Mouse (Mus musculus) layer of hippocampus, postnatal 36 days (tissue): Measurements from ENCODE around the gene 4931440F15Rik. TPM values are rescaled to one million over a fixed set of nuclear protein-coding genes. Genes with fewer than 3 reads are reported as not detected.
A peak's percentile ranks its signal among the peaks of the same experiment; 100 is the strongest.
"Not testable (repeated sequence)": the region's sequence is repeated elsewhere in the genome, so short reads cannot be mapped to it uniquely, and the experiment has no call there.

Source experiments
- DNase-seq, 2 experiments: peaks; one replicate each; pipeline ENCODE4 v3.0.0; 2022
- total RNA-seq, 2 experiments: library from RNA; stranded (reverse); gene quantifications; 2 replicates each; pipeline ENCODE4 v1.2.3; 2021

The 4931440F15Rik gene
- 1 to 10 TPM; 1.9 to 3.6 TPM for total RNA-seq

DNA sequence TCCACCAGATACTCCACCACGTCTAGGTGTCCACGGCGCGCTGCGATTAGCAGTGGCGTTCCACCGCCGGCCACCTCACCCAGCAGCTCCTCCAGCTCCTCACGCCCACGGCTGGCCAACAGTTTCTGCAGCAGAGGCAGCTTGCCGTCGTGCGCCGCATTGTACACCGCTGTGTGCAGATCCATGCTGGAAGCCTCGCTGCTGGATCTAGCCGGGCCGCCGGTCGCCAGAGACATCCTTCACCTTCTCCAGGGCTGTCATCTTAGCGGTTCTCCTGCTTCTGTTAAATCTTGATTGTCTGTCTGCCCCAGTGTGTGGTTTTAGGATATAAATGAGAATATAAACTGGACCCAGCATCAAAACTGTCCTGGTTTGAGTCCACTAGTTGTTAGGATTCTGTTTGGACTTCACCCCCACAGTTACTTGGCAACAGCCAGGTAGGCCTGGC, at the start of gene 4931440F15Rik:
Gene 4931440F15Rik, minus strand, starts transcription at position 398 of the 448 bp plus-strand sequence.
- DNase-seq = not testable (repeated sequence)

GRCm38 (mm10) chr11:29874781-29875180, 49.3 kb upstream of the 4931440F15Rik start:
- not testable (repeated sequence) for DNase-seq

DNA sequence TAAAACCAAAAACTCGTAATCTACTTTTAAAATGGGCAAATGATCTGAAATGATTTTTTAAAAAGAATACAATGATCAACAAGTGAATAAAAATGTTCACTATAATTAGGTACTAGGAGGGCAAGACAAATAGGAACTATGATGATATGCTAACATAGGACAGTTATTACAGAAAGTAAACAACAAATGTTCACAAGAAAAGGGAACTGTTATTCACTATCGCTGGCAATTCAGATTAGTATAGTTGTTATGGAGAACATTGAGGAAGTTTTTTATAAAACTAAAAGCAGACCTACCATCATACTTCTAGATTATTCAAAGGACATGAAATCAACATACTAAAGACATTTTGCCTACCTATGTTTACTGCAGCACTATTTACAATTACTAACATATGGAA, 44.7 kb upstream of the 4931440F15Rik start:
- no peak for DNase-seq

- no peak for DNase-seq
Observed at GRCm38 (mm10) chr11:29864269-29864668, 38.8 kb upstream of the 4931440F15Rik start.

DNA sequence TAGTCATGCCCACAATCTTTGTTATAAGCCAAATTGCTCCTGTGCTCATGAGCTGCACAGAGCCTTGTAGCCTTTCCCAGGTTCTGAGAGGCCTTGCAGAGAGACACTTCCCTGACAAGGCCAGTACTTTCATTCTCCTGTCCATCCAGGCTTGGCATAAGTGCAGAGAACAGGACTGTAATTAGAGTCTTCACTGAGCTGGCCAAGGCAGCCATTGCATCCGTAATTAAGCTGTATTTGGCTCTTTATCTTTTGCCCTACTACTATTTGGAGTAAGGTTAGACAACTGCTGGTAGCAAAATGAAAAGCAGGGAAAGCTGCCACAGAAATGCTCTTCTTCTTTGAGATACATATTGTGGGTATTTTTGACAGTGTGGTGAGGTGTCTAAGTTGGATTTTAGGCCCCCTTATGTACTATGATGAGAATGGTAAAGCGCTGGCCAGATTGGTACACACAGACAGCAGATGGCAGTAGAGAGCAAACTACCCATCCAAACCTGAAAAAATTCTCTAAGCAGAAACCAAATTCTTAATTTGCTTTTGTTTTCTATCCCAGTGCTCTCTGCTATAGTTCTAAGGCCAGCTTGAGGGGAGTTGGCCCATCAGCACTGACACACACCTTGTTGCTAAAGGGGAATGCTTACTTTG, 36.4 kb upstream of the 4931440F15Rik start:
- peak in 1 of 2 experiments; percentile 23 for DNase-seq

DNA sequence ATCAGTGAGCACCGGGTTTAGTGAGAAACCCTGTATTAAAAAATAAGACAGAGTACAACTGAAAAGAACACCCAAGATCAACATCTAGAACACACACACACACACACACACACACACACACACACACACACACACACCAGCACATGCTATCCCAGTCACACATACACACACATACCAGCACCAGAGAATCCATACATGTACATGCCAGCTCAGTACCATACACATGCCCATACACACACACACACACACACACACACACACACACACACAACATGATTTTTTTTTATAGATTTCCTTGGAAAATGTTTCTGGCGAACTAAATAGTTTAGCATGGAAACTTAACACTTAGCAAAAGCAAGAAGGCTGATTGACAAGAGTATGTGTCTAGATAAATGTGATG, 35.6 kb upstream of the 4931440F15Rik start:
- no peak for DNase-seq

GRCm38 (mm10) chr11:29840606-29841227, 15.2 kb upstream of the 4931440F15Rik start:
- no peak for DNase-seq

DNA sequence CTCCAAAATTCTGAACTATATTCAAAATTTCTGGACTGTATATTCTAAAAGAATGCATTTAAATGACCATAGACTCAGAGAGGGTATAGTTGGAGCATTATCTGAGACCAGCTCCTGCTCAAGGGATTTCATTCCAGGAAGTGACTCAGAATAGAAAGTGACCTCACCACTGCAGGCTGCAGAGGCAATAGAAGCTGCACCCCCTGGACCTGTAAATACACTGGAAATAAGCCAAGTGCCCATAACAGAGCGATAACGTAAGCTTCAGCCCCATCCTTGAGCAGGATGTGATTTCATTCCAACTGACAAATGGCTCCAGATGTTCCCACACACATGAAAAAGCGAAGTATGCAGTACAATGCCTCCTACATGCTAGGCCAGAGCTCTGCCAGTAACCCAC, 14.3 kb upstream of the 4931440F15Rik start:
- DNase-seq = no peak

DNA sequence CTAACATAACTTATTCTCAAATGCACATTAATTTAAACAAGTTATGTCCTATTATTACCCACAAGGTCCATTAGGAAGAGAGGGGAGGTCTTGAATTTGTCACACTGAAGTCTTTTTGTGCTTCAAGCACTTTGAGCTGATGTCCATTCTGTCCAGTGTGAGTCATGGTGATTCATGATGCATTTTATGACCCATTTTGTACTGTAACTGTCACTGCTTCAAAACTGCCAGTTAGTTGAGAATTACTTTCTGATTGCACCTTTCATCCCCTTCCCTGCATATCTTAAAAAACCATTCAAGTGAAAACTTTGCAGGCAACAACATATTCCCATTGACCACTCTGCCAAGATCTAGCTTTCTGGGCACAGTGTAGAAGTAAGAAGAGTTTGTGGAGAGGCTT, 11.6 kb upstream of the 4931440F15Rik start:
- DNase-seq = no peak

DNA sequence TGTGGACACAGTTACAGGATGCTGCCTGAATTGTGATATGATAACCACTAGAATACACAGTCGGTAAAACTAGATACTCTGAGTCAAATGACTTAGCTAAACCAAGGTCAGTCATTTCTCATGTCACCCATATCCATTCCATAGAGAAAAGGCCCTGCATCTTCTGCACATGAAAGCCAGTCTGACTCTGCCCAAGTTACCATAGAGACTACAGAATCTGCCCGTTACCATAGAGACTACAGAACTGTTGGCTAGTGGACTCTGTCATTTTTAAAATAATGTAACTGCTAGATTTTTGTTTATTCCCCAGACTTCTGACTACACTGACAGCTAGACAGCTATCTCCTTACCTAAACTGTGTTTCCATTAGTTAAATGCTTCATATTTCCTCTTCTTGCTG, 2.3 kb upstream of the 4931440F15Rik start:
- no peak for DNase-seq

GRCm38 (mm10) chr11:29826001-29826400, 533 bp upstream of the 4931440F15Rik start:
- DNase-seq = no peak

DNA sequence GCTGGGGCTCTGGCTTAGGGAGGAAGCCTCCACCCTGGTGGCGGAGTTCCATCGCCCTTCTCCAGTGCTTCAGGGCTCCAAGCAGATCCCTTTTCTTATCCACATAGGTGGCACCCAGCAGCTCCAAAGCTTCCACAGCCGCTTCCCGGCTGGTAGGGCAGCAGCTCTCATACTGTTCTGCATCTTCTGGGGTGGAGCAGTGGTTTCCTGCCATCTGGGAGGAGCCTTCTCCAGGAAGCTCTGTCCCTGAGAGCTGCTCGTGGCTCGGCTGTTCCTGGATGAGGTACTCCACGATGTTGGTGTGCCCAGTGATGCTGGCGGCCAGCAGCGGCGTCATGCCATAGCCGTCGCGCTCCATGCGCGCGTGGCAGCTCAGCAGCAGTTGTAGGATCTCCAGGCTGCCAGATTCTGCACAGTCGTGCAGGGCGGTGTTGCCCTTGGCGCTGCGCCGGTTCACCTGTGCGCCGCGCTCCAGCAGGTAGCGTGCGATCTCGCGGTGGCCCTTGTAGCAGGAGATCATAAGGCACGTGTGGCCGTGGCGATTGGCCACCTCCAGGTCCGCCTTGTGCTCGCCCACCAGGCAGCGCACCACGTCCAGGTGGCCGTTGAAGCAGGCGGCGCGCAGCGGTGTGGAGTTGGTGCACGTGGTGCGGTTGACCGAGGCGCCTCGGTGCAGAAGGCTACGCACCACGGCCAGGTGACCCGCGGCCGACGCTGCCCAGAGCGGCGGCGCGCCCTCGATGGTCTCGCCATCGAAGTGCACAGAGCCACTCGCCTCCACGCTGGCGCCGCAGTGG, 796 bp downstream of the 4931440F15Rik start:
- DNase-seq = peak in 1 of 2 experiments; percentile 27

DNA sequence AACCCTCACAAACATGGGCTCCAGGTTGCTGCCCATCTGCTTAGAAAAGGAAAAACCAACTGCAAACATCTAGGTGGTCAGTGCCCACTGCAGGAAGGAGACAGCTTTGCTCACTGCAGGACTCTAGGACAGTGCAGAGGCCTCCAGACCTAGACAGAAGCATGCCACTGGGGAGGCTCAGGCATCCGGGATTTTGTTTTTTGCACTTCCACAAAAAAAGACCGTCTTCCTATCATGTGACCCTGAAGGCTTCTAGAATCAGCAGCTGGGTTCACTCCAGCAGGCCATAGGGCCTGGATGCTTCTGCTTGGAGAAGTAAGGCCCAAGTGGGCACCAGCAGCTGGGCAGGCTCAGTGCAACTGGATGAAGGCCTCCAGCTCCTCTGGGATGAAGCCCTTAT, 2.3 kb downstream of the 4931440F15Rik start:
- no peak for DNase-seq

GRCm38 (mm10) chr11:29815670-29816069, 9.8 kb downstream of the 4931440F15Rik start:
- no peak for DNase-seq

GRCm38 (mm10) chr11:29815261-29815660, 10.2 kb downstream of the 4931440F15Rik start:
- no peak for DNase-seq

DNA sequence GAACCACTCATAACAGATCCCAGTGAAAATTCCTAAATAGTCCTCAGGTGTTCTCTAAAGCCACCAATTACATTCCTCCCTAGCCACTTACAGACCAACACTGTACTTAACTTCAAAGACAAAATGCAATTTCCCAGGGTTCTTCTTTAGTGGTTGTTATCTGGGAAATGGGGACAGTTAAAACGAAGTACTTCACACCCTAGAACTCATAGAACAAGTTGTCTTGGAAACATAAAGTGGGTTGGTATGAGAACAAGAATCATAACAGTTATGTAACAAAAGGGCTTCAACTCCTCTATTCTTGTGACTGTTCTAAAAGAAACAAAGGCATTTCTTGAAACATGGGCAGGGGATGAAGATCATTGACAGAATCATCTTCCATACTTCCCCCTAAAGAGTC, 12.2 kb downstream of the 4931440F15Rik start:
- no peak for DNase-seq

DNA sequence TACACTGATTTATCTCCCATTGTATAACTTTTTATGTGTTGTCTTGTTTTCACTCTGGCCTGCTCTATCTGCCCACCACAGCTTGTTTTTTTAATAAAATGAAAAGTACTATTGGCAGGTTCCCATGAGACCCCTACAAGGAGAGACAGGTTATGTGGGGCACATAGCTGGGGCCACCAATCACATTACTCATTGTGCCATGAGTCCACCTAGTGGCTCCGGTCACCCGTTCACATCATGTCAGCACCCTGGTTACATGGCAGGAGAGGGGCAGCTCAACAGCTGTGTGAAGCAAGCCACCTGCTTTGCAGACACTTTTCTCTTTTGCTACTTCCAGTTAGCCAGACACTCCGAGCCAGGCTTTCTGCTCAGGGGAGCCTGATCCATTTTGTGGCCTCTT, 13.0 kb downstream of the 4931440F15Rik start:
- DNase-seq = no peak

- DNase-seq = no peak
Observed at GRCm38 (mm10) chr11:29810324-29810723, 15.1 kb downstream of the 4931440F15Rik start.

DNA sequence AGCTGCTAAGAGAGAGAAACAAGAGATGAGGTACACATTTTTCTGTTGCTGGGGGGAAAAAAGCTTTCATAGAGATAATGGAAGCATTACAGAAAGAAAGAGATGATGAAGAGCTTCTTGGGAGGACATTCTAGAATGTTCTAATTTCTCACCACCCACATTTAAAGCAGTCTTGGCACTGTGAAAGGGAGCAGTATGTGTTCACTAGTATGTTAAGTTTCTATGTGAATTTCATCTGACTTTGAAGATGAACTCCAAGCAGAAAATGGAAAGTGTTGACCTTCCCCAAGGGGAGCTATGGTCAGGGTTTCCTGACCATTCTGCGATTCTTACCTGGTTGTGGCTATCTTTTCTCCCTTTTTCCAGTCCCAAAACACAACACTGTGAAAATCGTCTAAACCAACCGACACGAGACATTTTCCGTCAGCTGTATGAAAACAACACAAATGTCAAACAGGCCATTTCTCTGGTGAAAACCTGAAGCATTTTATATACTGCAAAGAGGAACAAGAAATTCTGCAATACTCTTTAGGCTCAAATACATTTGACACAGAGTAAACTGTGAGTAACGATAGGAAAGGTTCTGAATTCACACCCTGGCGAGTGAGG, 16.4 kb downstream of the 4931440F15Rik start:
- DNase-seq = no peak

DNA sequence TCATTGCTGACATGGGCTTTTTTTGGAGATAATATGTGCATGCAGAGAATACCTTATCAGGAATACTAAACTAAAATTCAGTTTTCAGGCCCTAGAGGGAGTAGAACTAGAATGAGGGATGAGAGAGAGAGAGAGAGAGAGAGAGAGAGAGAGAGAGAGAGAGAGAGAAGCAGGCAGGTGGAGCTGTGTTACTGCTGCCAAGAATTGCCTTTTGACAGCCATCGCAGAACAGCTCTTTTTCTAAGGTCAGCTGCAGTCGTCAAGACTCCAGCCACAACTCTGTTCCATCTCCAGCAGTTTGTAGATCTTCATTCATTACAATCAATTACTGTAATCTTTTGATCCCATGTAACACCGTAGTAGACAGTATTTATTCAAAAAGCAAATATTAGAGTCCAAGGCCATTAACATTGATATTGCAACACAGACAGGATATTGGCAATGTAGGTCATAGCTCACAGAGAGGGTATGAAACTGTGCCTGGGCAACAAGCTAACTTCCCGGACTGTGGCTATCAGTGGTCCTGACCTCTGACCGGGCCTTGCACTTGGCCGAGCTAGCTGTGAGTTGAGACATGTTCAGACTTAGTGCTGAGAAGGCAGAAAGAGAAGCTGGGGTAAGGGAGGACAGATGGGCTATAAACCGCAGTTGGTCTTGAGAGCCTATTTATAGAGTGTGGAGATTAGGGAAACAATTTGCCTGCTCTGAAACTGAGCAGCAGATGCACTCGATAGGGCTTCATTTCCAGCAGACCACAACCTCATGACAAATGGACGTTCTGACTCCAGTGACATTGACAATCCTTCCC, 17.1 kb downstream of the 4931440F15Rik start:
- no peak for DNase-seq

DNA sequence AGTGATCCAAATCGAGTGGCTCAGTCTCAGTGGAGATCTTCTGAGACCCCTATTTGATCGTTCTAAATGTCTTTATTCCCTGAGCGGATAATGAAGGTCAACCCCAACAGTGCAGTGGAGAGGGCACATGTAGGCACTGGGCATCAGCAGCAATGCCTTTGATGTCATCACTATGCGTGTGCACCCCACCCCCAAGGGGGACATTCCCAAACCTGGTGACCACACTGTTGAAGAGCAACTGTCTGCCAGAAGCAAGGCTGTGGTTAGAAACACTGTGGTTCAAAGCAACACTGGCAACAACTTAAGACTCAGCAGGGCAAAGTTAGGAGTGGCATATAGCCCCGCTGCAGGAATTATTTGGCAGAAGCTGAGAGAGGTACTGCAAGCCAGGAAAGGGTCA, 18.1 kb downstream of the 4931440F15Rik start:
- DNase-seq = no peak
